9 mouse cellular contexts compared by ENCODE assay signal in the genomic region with DNA sequence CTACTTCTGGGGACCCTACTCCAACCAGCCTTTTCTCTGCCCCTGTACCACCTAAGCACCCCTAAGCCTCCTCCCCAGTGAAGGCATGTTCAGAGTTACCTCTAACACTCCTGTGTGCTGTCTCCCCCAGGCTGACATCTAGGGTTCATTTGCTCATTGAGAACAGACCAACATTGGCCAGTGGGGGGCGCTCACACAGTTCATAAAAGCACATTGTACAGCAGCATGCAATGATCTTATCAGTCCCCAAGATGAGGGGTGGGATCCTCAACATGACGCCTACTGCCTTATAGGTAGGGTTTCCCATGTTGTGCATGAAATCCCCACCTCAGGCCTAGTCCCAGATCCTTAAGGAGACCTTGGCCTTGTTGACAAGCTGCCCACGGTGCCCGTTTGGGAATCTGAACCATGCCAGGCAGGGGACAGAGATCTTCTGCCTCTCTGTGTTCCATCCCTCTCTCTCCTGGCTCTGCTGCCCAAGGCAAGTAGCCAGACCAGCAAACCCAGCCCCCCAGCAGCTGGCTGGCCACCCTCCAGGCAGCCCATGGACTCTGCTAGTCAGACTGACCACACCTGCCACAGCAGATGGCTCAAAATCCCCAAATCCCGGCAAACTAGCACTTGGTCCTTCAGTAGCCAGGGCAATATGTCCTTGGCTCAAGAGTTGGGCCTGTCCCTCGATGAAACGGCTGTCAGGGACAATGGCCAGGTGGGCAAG. TPM values are rescaled to one million over a fixed set of nuclear protein-coding genes. Genes with fewer than 3 reads are reported as not detected.
DNase-seq lines count a peak whose midpoint lies in the region; ATAC-seq and TF ChIP-seq lines count a peak whose summit lies in the region.
"Had no signal": no experiment of that assay in that cellular context is flagged by ENCODE, and none has a peak within 500 bp of the region (broad histone marks: within the 10 kb centered on the region; RNA-seq: fewer than 3 reads in every experiment).

No protein-coding gene starts in this region.

- no peak overlapping the region for H3K9ac ChIP-seq in ES-Bruce4 (ENCODE audit: low read depth, poor library complexity, severe bottlenecking)
- peak overlapping the region; percentile 17; the same call in 1 of the 2 replicates for H3K9ac ChIP-seq in neural tube, embryonic 13.5 days

- H3K9me3 ChIP-seq in ES-Bruce4 (replicated peaks; ENCODE audit: control insufficient read depth, insufficient read depth, low read length, poor library complexity, severe bottlenecking): no peaks in the 10 kb centered on the region
- no peaks in the 10 kb centered on the region for H3K9me3 ChIP-seq in neural tube, embryonic 13.5 days

- H3K36me3 ChIP-seq in ES-Bruce4 (ENCODE audit: control insufficient read depth, insufficient read depth, low read length, poor library complexity, severe bottlenecking): no peaks in the 10 kb centered on the region
- H3K36me3 ChIP-seq in neural tube, embryonic 13.5 days: no peaks in the 10 kb centered on the region

- no peak for TF ChIP-seq POLR2A in ES-Bruce4 (IDR thresholded peaks at IDR 0.05; ENCODE audit: insufficient read depth, low read length)

- TF ChIP-seq EP300 in ES-Bruce4 (IDR thresholded peaks at IDR 0.05; ENCODE audit: insufficient read depth, low read depth, low read length): no peak

- peak; percentile 27 for DNase-seq in kidney, adult 18-20 months
- no peak for DNase-seq in kidney, adult 11 months
- DNase-seq in c-Kit-positive CD71-positive TER-119-negative erythroid progenitor cells, embryonic 14.5 days (ENCODE audit: low read depth): peak; percentile 13
- peak; percentile 62 to 76 for DNase-seq in frontal cortex, postnatal 14 days (ENCODE audit: low spot score in 2 of 2)
- peak; percentile 78 for DNase-seq in left cerebral cortex, adult 11 months (ENCODE audit: low spot score)

- no peaks in the 10 kb centered on the region for H3K27me3 ChIP-seq in ES-Bruce4 (ENCODE audit: control insufficient read depth, insufficient read depth, low read length, poor library complexity, severe bottlenecking)
- no peaks in the 10 kb centered on the region; the same call in 1 of the 2 replicates for H3K27me3 ChIP-seq in neural tube, embryonic 13.5 days

- peak; percentile 62 for TF ChIP-seq CTCF in ES-Bruce4 (IDR thresholded peaks at IDR 0.05; ENCODE audit: low read depth, low read length)

- H3K27ac ChIP-seq in ES-Bruce4 (ENCODE audit: insufficient read depth, low read length): no peak overlapping the region
- no peak overlapping the region for H3K27ac ChIP-seq in neural tube, embryonic 13.5 days (replicated peaks)

- H3K4me2 ChIP-seq in neural tube, embryonic 13.5 days: no peak overlapping the region

- H3K4me1 ChIP-seq in ES-Bruce4 (ENCODE audit: control insufficient read depth, insufficient read depth, low read length): no peaks in the 10 kb centered on the region
- H3K4me1 ChIP-seq in neural tube, embryonic 13.5 days (replicated peaks): peaks cover 5% of the 10 kb centered on the region

- 58% methylated on average over 7 of the region's 7 CpGs for WGBS in neural tube, embryonic 13.5 days

- no peak overlapping the region for H3K4me3 ChIP-seq in ES-Bruce4 (ENCODE audit: low read depth, low read length)
- no peak overlapping the region for H3K4me3 ChIP-seq in neural tube, embryonic 13.5 days
- H3K4me3 ChIP-seq: erythroblast, embryonic 14.5 days had no signal

- 0 out of 2 replicates have a peak, but pooled peaks have one; percentile 40 for ATAC-seq in neural tube, embryonic 13.5 days (ENCODE audit: low read depth)
- no peak for ATAC-seq in granulocyte monocyte progenitor cell, adult 5-6 weeks (replicated peaks; ENCODE audit: poor library complexity, severe bottlenecking)

RNA-seq across cellular contexts. Expression of a gene that starts 11.9 kb away (rescaled TPM):
- not detected in 2 replicates for polyA plus RNA-seq in ES-Bruce4 (2011; ENCODE audit: insufficient read depth, insufficient read length, low read depth, missing spikeins)
- 0.39 and 0.42 TPM in 2 replicates for polyA plus RNA-seq in neural tube, embryonic 13.5 days (2015; fragmentation: Nextera tagmentation; extraction: Ambion mirVana)
- not detected in 2 replicates for total RNA-seq in granulocyte monocyte progenitor cell, adult 5-6 weeks (2014; fragmentation: Nextera tagmentation)
- total RNA-seq in granulocyte monocyte progenitor cell, adult 5-6 weeks (2017): not detected in 2 replicates
- polyA plus RNA-seq: erythroblast, embryonic 14.5 days had no signal

RNA-seq across cellular contexts. Expression of a gene that starts 54.6 kb away (rescaled TPM):
- not detected in 2 replicates for polyA plus RNA-seq in ES-Bruce4 (2011; ENCODE audit: insufficient read depth, insufficient read length, low read depth, missing spikeins)
- polyA plus RNA-seq in neural tube, embryonic 13.5 days (2015; fragmentation: Nextera tagmentation; extraction: Ambion mirVana): 0.57 and 0.87 TPM in 2 replicates
- total RNA-seq in granulocyte monocyte progenitor cell, adult 5-6 weeks (2014; fragmentation: Nextera tagmentation): not detected in 2 replicates
- total RNA-seq in granulocyte monocyte progenitor cell, adult 5-6 weeks (2017): not detected in 2 replicates
- polyA plus RNA-seq: erythroblast, embryonic 14.5 days had no signal
